In the genomic region with DNA sequence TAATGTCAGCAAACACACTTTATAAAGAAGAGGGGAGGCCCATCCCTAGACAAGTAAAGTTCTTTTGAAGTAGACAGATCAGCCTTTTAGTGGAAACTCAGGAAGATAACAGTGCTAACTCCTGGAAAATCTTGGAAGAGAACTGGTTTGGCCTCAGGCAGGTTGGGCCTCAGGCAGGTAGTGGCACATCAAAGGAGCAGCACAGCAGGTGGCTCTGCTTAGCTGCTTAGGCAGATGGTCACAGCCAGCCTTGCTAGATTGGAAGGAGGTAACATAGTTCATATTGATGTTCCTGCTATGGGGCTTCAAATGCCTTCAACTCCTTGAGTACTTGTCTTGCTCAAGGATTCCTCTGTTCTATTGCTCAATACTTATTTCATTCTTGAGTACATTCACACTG, we compare ENCODE assay signal across 23 mouse cellular contexts. TPM values are rescaled to one million over a fixed set of nuclear protein-coding genes. Genes with fewer than 3 reads are reported as not detected.
DNase-seq lines count a peak whose midpoint lies in the region; TF ChIP-seq lines count a peak whose summit lies in the region.
"Not testable (repeated sequence)": the region's sequence is repeated elsewhere in the genome, so short reads cannot be mapped to it uniquely, and the experiment has no call there.
"Had no signal": no experiment of that assay in that cellular context is flagged by ENCODE, and none has a peak within 500 bp of the region (broad histone marks: within the 10 kb centered on the region; RNA-seq: fewer than 3 reads in every experiment).

No protein-coding gene starts in this region.

- TF ChIP-seq RAD21 in CH12.LX (IDR thresholded peaks at IDR 0.05; ENCODE audit: low read depth, low read length) = not testable (repeated sequence)

- H3K27ac ChIP-seq in CH12.LX (ENCODE audit: insufficient read depth, low read depth); ES-Bruce4 (ENCODE audit: insufficient read depth, low read length): not testable (repeated sequence)

- in situ Hi-C loops in CH12.LX (cut with MboI; ENCODE audit: low pct_ligation_motif_present, low pct_unique_long_range_greater_than_20kb, low sequenced_read_pairs) = not testable (repeated sequence)

- not testable (repeated sequence) for H3K27me3 ChIP-seq in CH12.LX (replicated peaks); ES-Bruce4 (ENCODE audit: control insufficient read depth, insufficient read depth, low read length, poor library complexity, severe bottlenecking)

- not testable (repeated sequence) for TF ChIP-seq EP300 in CH12.LX (IDR thresholded peaks at IDR 0.05; ENCODE audit: low read length)
- peak; percentile 51; the same call in 1 of the 2 replicates for TF ChIP-seq EP300 in ES-Bruce4 (IDR thresholded peaks at IDR 0.05; ENCODE audit: insufficient read depth, low read depth, low read length)

- not testable (repeated sequence) for H3K4me3 ChIP-seq in CH12.LX (replicated peaks in 1 of 3; ENCODE audit: low read depth in 2 of 3, low read length in 2 of 3, poor library complexity in 1 of 3); ES-Bruce4 (ENCODE audit: low read depth, low read length)

- peak overlapping the region; percentile 77 for H3K4me2 ChIP-seq in CH12.LX (ENCODE audit: insufficient read depth, low read depth, poor library complexity, severe bottlenecking)

- H3K79me2 ChIP-seq in CH12.LX (replicated peaks; ENCODE audit: control insufficient read depth, extremely low read depth, insufficient read depth, poor library complexity, severe bottlenecking) = not testable (repeated sequence)

- DNase-seq in CH12.LX (ENCODE audit: extremely low read depth) = not testable (repeated sequence)
- DNase-seq in ES-CJ7 (ENCODE audit: low read depth, low spot score) = peak; percentile 11
- peak; percentile 53 for DNase-seq in ZHBTc4 (ENCODE audit: low read depth, low spot score)
- peak; percentile 3 for DNase-seq in cerebellum, adult 9-10 months
- peak; percentile 5 to 22 for DNase-seq in cerebellum, postnatal 10 days

- not testable (repeated sequence) for H3K36me3 ChIP-seq in CH12.LX (replicated peaks in 1 of 2; ENCODE audit: control insufficient read depth in 1 of 2, insufficient read depth in 1 of 2, low read length in 1 of 2); ES-Bruce4 (ENCODE audit: control insufficient read depth, insufficient read depth, low read length, poor library complexity, severe bottlenecking)

- not testable (repeated sequence) for TF ChIP-seq CTCF in CH12.LX (conservative IDR thresholded peaks at IDR 0.05 in 1 of 2, IDR thresholded peaks at IDR 0.05 in 1 of 2; ENCODE audit: low read depth in 2 of 2, low read length in 2 of 2); ES-Bruce4 (IDR thresholded peaks at IDR 0.05; ENCODE audit: low read depth, low read length)

- not testable (repeated sequence) for TF ChIP-seq POLR2A in CH12.LX (IDR thresholded peaks at IDR 0.05; ENCODE audit: low read depth, low read length); ES-Bruce4 (IDR thresholded peaks at IDR 0.05; ENCODE audit: insufficient read depth, low read length)

- dilution Hi-C loops in CH12.LX (cut with MboI; ENCODE audit: extremely low pct_ligation_motif_present, extremely low pct_unique_long_range_greater_than_20kb, low sequenced_read_pairs) = not testable (repeated sequence)

- not testable (repeated sequence) for H3K9me3 ChIP-seq in CH12.LX (replicated peaks; ENCODE audit: low read length); ES-Bruce4 (replicated peaks; ENCODE audit: control insufficient read depth, insufficient read depth, low read length, poor library complexity, severe bottlenecking)

- H3K9ac ChIP-seq in CH12.LX (ENCODE audit: insufficient read depth, low read depth) = peak overlapping the region; percentile 53
- H3K9ac ChIP-seq in ES-Bruce4 (ENCODE audit: low read depth, poor library complexity, severe bottlenecking) = not testable (repeated sequence)

- not testable (repeated sequence) for H3K4me1 ChIP-seq in CH12.LX (ENCODE audit: control insufficient read depth in 1 of 2, insufficient read depth in 2 of 2); ES-Bruce4 (ENCODE audit: control insufficient read depth, insufficient read depth, low read length)

RNA-seq across cellular contexts. Expression of a gene that starts 19.5 kb away (rescaled TPM):
- total RNA-seq in CH12.LX (2012; rRNA removed) (not detected in 2 replicates), CH12.LX (2014; rRNA removed) (not detected in 2 replicates)
- polyA plus RNA-seq in CH12.LX (2012; ENCODE audit: insufficient read length, low read depth) (not detected in 2 replicates), ES-Bruce4 (2011; ENCODE audit: insufficient read depth, insufficient read length, low read depth, missing spikeins) (not detected in 2 replicates)
- total RNA-seq: adrenal gland, adult 18-20 months; adrenal gland, adult 2 months; adrenal gland, adult 8-10 months; adrenal gland, postnatal 10 days; adrenal gland, postnatal 14 days; adrenal gland, postnatal 25 days; adrenal gland, postnatal 36 days; adrenal gland, postnatal 4 days; ES-E14; MEL had no signal
- polyA plus RNA-seq: activated CD4-positive, CD25-positive, alpha-beta regulatory T cell, adult 4 months; adrenal gland, adult 2 months; brain, embryonic 14.5 days; C2C12; CD4-positive, CD25-positive, alpha-beta regulatory T cell, adult 4 months; cerebellum, adult 2 months; G1E; Patski had no signal

RNA-seq across cellular contexts. Expression of a gene that starts 21.5 kb away (rescaled TPM):
- total RNA-seq in CH12.LX (2012; rRNA removed) (0.08 TPM in 1 of 2 replicates, not detected in the other), CH12.LX (2014; rRNA removed) (not detected in 2 replicates)
- polyA plus RNA-seq in CH12.LX (2012; ENCODE audit: insufficient read length, low read depth) (0.09 and 0.26 TPM in 2 replicates), ES-Bruce4 (2011; ENCODE audit: insufficient read depth, insufficient read length, low read depth, missing spikeins) (0.12 TPM in 1 of 2 replicates, not detected in the other)
- total RNA-seq: adrenal gland, adult 18-20 months; adrenal gland, adult 2 months; adrenal gland, adult 8-10 months; adrenal gland, postnatal 10 days; adrenal gland, postnatal 14 days; adrenal gland, postnatal 25 days; adrenal gland, postnatal 36 days; adrenal gland, postnatal 4 days; ES-E14; MEL had no signal
- polyA plus RNA-seq: activated CD4-positive, CD25-positive, alpha-beta regulatory T cell, adult 4 months; adrenal gland, adult 2 months; brain, embryonic 14.5 days; C2C12; cerebellum, adult 2 months; G1E; Patski had no signal
